ENCODE assay signal across 19 mouse cellular contexts in the genomic region with DNA sequence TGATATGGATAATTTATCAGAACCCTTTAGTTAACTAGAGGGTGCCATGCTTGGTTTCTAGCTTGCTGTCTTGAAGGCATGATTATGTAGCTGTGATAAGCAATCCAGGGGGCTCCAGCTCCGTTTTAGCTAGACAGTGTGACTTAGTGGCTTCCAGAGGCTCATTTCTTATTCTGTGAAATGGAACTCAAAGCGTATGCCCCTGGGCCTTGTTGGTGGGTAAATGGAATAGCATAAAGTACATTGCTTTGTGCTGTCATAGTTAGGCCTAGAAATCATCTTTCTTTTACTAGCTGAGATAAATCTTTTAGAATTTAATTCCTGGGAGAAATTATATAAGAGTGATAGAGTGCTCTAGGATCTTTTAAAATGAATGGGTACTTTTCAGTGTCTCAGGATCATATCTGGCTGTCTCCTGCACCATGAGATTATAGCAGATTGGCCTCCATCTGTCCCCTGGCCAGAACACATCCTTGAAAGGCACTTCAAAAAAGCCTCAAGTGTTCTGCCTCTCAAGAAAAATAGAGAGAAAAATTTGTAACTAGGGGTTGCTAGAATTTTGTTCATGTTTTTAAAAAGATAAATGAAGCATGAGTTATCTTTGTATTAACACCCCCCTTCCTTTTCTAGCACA.
A peak's percentile ranks its signal among the peaks of the same experiment; 100 is the strongest.
DNase-seq lines count a peak whose midpoint lies in the region; ATAC-seq and TF ChIP-seq lines count a peak whose summit lies in the region.
"Had no signal": no experiment of that assay in that cellular context is flagged by ENCODE, and none has a peak within 500 bp of the region (broad histone marks: within the 10 kb centered on the region; RNA-seq: fewer than 3 reads in every experiment).

No protein-coding gene starts in this region.

- no peak overlapping the region for H3K4me3 ChIP-seq in forebrain, postnatal 0 days (ENCODE audit: low read depth, low read length)
- no peak overlapping the region for H3K4me3 ChIP-seq in forebrain, embryonic 10.5 days
- H3K4me3 ChIP-seq in layer of hippocampus, adult 2 months, result no peak overlapping the region
- H3K4me3 ChIP-seq in neural tube, embryonic 13.5 days, result no peak overlapping the region
- no peak overlapping the region for H3K4me3 ChIP-seq in neural tube, embryonic 15.5 days (replicated peaks)
- H3K4me3 ChIP-seq: embryonic facial prominence, embryonic 12.5 days; heart, embryonic 13.5 days had no signal

- no peak overlapping the region for H3K9ac ChIP-seq in forebrain, postnatal 0 days
- no peak overlapping the region for H3K9ac ChIP-seq in neural tube, embryonic 13.5 days
- H3K9ac ChIP-seq in neural tube, embryonic 15.5 days (replicated peaks), result no peak overlapping the region
- H3K9ac ChIP-seq: embryonic facial prominence, embryonic 12.5 days; heart, embryonic 13.5 days had no signal

- 0 out of 2 replicates have a peak overlapping the region, but pooled peaks have one; percentile 45 for H3K27ac ChIP-seq in forebrain, postnatal 0 days (ENCODE audit: low read depth, low read length)
- H3K27ac ChIP-seq in forebrain, embryonic 10.5 days, result no peak overlapping the region
- H3K27ac ChIP-seq in layer of hippocampus, adult 2 months, result peak overlapping the region; percentile 65
- H3K27ac ChIP-seq in neural tube, embryonic 13.5 days (replicated peaks), result 0 out of 2 replicates have a peak overlapping the region, but pooled peaks have one; percentile 42
- H3K27ac ChIP-seq in neural tube, embryonic 15.5 days (replicated peaks), result no peak overlapping the region
- H3K27ac ChIP-seq: embryonic facial prominence, embryonic 12.5 days; heart, embryonic 13.5 days; hindbrain, postnatal 0 days had no signal

- 58% methylated on average over 2 of the region's 2 CpGs for WGBS in forebrain, postnatal 0 days
- 86% methylated on average over 2 of the region's 2 CpGs for WGBS in forebrain, embryonic 10.5 days
- WGBS in neural tube, embryonic 13.5 days, result 48% methylated on average over 2 of the region's 2 CpGs
- WGBS in neural tube, embryonic 15.5 days, result 34% methylated on average over 2 of the region's 2 CpGs

- no peaks in the 10 kb centered on the region for H3K9me3 ChIP-seq in forebrain, postnatal 0 days (ENCODE audit: low read length)
- no peaks in the 10 kb centered on the region for H3K9me3 ChIP-seq in forebrain, embryonic 10.5 days
- H3K9me3 ChIP-seq in neural tube, embryonic 13.5 days, result no peaks in the 10 kb centered on the region
- H3K9me3 ChIP-seq in neural tube, embryonic 15.5 days (replicated peaks), result no peaks in the 10 kb centered on the region
- H3K9me3 ChIP-seq: embryonic facial prominence, embryonic 12.5 days; heart, embryonic 13.5 days had no signal

- peak; percentile 44 for DNase-seq in forebrain, postnatal 0 days
- DNase-seq in forebrain, embryonic 10.5 days (ENCODE audit: extremely low spot score, low spot score), result no peak
- no peak for DNase-seq in layer of hippocampus, adult 2 months (ENCODE audit: low spot score in 2 of 2)
- no peak for DNase-seq in layer of hippocampus, postnatal 10 days (ENCODE audit: low spot score in 2 of 2)
- no peak for DNase-seq in neural tube, embryonic 10.5 days (ENCODE audit: extremely low spot score, low spot score)
- DNase-seq in natural killer cell, adult 2 months (ENCODE audit: low spot score in 2 of 2), result no peak
- DNase-seq: adrenal gland, adult 8-10 months; adrenal gland, postnatal 36 days; cerebellum, adult 11-12 months; cerebellum, adult 9-10 months; cerebellum, postnatal 25 days; gastrocnemius, postnatal 36 days; heart, adult 11 months; heart, postnatal 36 days had no signal

- no peak for TF ChIP-seq CTCF in forebrain, postnatal 0 days (IDR thresholded peaks at IDR 0.05; ENCODE audit: low read depth)
- TF ChIP-seq CTCF in layer of hippocampus, adult 2 months (conservative IDR thresholded peaks at IDR 0.05), result no peak

- no peaks in the 10 kb centered on the region for H3K36me3 ChIP-seq in forebrain, postnatal 0 days (ENCODE audit: insufficient read depth)
- no peaks in the 10 kb centered on the region for H3K36me3 ChIP-seq in forebrain, embryonic 10.5 days (replicated peaks)
- H3K36me3 ChIP-seq in neural tube, embryonic 13.5 days, result no peaks in the 10 kb centered on the region
- no peaks in the 10 kb centered on the region for H3K36me3 ChIP-seq in neural tube, embryonic 15.5 days
- H3K36me3 ChIP-seq: embryonic facial prominence, embryonic 12.5 days; heart, embryonic 13.5 days had no signal

- H3K4me1 ChIP-seq in forebrain, postnatal 0 days (ENCODE audit: insufficient read depth), result no peaks in the 10 kb centered on the region
- peaks cover 10% of the 10 kb centered on the region; the same call in 1 of the 2 replicates for H3K4me1 ChIP-seq in forebrain, embryonic 10.5 days
- peaks cover 21% of the 10 kb centered on the region for H3K4me1 ChIP-seq in neural tube, embryonic 13.5 days (replicated peaks)
- peaks cover 4% of the 10 kb centered on the region; the same call in 1 of the 2 replicates for H3K4me1 ChIP-seq in neural tube, embryonic 15.5 days
- H3K4me1 ChIP-seq: embryonic facial prominence, embryonic 12.5 days had no signal

- no peak overlapping the region for H3K4me2 ChIP-seq in forebrain, postnatal 0 days (ENCODE audit: low read depth)
- H3K4me2 ChIP-seq in neural tube, embryonic 13.5 days, result no peak overlapping the region
- no peak overlapping the region for H3K4me2 ChIP-seq in neural tube, embryonic 15.5 days
- H3K4me2 ChIP-seq: embryonic facial prominence, embryonic 12.5 days; heart, embryonic 13.5 days had no signal

- no peaks in the 10 kb centered on the region for H3K27me3 ChIP-seq in forebrain, postnatal 0 days (ENCODE audit: insufficient read depth, low read length)
- H3K27me3 ChIP-seq in forebrain, embryonic 10.5 days (ENCODE audit: poor library complexity, severe bottlenecking), result no peaks in the 10 kb centered on the region
- peaks cover 3% of the 10 kb centered on the region; the same call in 1 of the 2 replicates for H3K27me3 ChIP-seq in neural tube, embryonic 13.5 days
- H3K27me3 ChIP-seq in neural tube, embryonic 15.5 days (replicated peaks), result no peaks in the 10 kb centered on the region
- H3K27me3 ChIP-seq: embryonic facial prominence, embryonic 12.5 days; heart, embryonic 13.5 days had no signal

- ATAC-seq in forebrain, postnatal 0 days, result peak; percentile 66
- ATAC-seq in neural tube, embryonic 13.5 days (ENCODE audit: low read depth), result peak; percentile 42; the same call in 1 of the 2 replicates
- ATAC-seq in neural tube, embryonic 15.5 days (ENCODE audit: low FRiP score), result peak; percentile 60
- ATAC-seq: hindbrain, postnatal 0 days had no signal

Comparison
In these comparisons a context has a peak if more than half of its experiments do, and no peak if none do; other contexts are left out.
1. H3K27ac ChIP-seq: peak in forebrain, postnatal 0 days (single experiment), layer of hippocampus, adult 2 months (single experiment) and neural tube, embryonic 13.5 days (single experiment); none in forebrain, embryonic 10.5 days (single experiment) and neural tube, embryonic 15.5 days (single experiment).
2. Peak in every context shown above with its lines, with median percentiles within 50 percentile points of each other: ATAC-seq.